Mouse (Mus musculus) heart, postnatal 14 days (tissue): ENCODE measurements around the gene Adam6b. TPM values are rescaled to one million over a fixed set of nuclear protein-coding genes. Genes with fewer than 3 reads are reported as not detected.
"Not testable (repeated sequence)": the region's sequence is repeated elsewhere in the genome, so short reads cannot be mapped to it uniquely, and the experiment has no call there.

Source experiments
- DNase-seq, 2 experiments: peaks; one replicate each; pipeline ENCODE4 v3.0.0; 2021 to 2022
- intact Hi-C: fragments of 180-260 bp; cut with DNase I; formaldehyde crosslinking; loops from one replicate; pipeline ENCODE4 v1.15.1; 2025
- long read RNA-seq, 2 experiments: library from polyadenylated mRNA; stranded (forward); transcript quantifications; one replicate each; pipeline ENCODE4 v2.0.0; 2021
- total RNA-seq, 2 experiments: library from RNA; stranded (reverse); gene quantifications; 2 replicates each; pipeline ENCODE4 v1.2.3; 2021

Adam6b gene
- not detected for total RNA-seq
- long read RNA-seq, experiment 1: 0 reads
- long read RNA-seq, experiment 2: 0 reads

- intact Hi-C loops: loop anchor here (5.0 kb wide), 1 partner anchor 267 kb away; no protein-coding TSS in a partner anchor
- DNase-seq: not testable (repeated sequence)
Observed at GRCm38 (mm10) chr12:113489211-113489610, at the start of gene Adam6b. Adam6b (plus strand) TSS chr12:113489511.

- no peak for DNase-seq
- intact Hi-C loops: no loop called here
Observed at GRCm38 (mm10) chr12:113446061-113446460, 43.2 kb upstream of the Adam6b start.

GRCm38 (mm10) chr12:113476164-113476563 is 13.1 kb upstream of the Adam6b start:
- intact Hi-C loops: no loop called here

GRCm38 (mm10) chr12:113482147-113482546 is 7.2 kb upstream of the Adam6b start:
- intact Hi-C loops: no loop called here
- no peak for DNase-seq

More at GRCm38 (mm10) chr12:113476164-113476563, 13.1 kb upstream of the Adam6b start:
- DNase-seq: no peak

GRCm38 (mm10) chr12:113482661-113483389 is 6.5 kb upstream of the Adam6b start:
- no peak for DNase-seq
- intact Hi-C loops: no loop called here

- no peak for DNase-seq
- intact Hi-C loops: no loop called here
Observed at GRCm38 (mm10) chr12:113483492-113484162, 5.7 kb upstream of the Adam6b start.

- intact Hi-C loops: loop anchor here (5.0 kb wide), 1 partner anchor 263 kb away; no protein-coding TSS in a partner anchor
- DNase-seq: no peak
Observed at GRCm38 (mm10) chr12:113484971-113485485, 4.3 kb upstream of the Adam6b start.

GRCm38 (mm10) chr12:113487693-113488092 is 1.6 kb upstream of the Adam6b start:
- peak; percentile 48 to 73 for DNase-seq
- intact Hi-C loops: loop anchor here (5.0 kb wide), 1 partner anchor 265 kb away; no protein-coding TSS in a partner anchor

- intact Hi-C loops: no loop called here
Observed at GRCm38 (mm10) chr12:113525901-113526300, 36.6 kb downstream of the Adam6b start.

More at GRCm38 (mm10) chr12:113525901-113526300, 36.6 kb downstream of the Adam6b start:
- no peak for DNase-seq

Other genes starting within 250 kb of the Adam6b start
- not detected for gene Adam6a, start 54.4 kb downstream of the Adam6b start, total RNA-seq